Mouse (Mus musculus) spleen, adult 2 months (tissue): ENCODE results near the gene Ptprr. TPM values are rescaled to one million over a fixed set of nuclear protein-coding genes. Genes with fewer than 3 reads are reported as not detected.

Experiments used
- DNase-seq, 2 experiments: peaks; one replicate each; pipeline versions ENCODE4 v3.0.0 to v3.0.0-alpha.2; 2012 to 2021; ENCODE audit warnings: low spot score in 2 of 2, low read depth in 1 of 2
- H3K27ac ChIP-seq: fragments of 200-500 bp; 2 replicates; pipeline ENCODE4 v1.5.1; 2012; ENCODE audit warnings: low read length, inconsistent platforms; ENCODE audit not compliant: insufficient read depth
- H3K27me3 ChIP-seq: fragments of 200-500 bp; 2 replicates; pipeline ENCODE4 v1.6.1; 2012; ENCODE audit warnings: mild to moderate bottlenecking, moderate library complexity, low read length, inconsistent platforms; ENCODE audit not compliant: control insufficient read depth, insufficient read depth
- H3K36me3 ChIP-seq: fragments of 200-500 bp; 2 replicates; pipeline ENCODE4 v1.6.1; 2012; ENCODE audit warnings: mild to moderate bottlenecking, low read length, inconsistent platforms; ENCODE audit not compliant: control insufficient read depth, insufficient read depth
- H3K4me1 ChIP-seq: fragments of 200-500 bp; 2 replicates; pipeline ENCODE4 v1.6.1; 2011; ENCODE audit warnings: inconsistent platforms; ENCODE audit not compliant: control insufficient read depth, insufficient read depth, insufficient read length
- H3K4me3 ChIP-seq: fragments of 200-500 bp; 2 replicates; pipeline ENCODE4 v1.5.1; 2011; ENCODE audit warnings: mild to moderate bottlenecking, inconsistent platforms; ENCODE audit not compliant: insufficient read depth, insufficient read length; ENCODE audit errors: extremely low read depth
- CTCF ChIP-seq: fragments of 200-500 bp; IDR thresholded peaks from 2 replicates; pipeline ENCODE4 v1.5.1; 2011; ENCODE audit warnings: mild to moderate bottlenecking, inconsistent platforms; ENCODE audit not compliant: insufficient read depth, insufficient read length, insufficient replicate concordance; ENCODE audit errors: extremely low read depth
- POLR2A ChIP-seq: fragments of 200-500 bp; IDR thresholded peaks from 2 replicates; pipeline ENCODE4 v1.6.1; 2011; ENCODE audit warnings: low read depth, low read length, inconsistent platforms
- WGBS: fragments of 180-500 bp; shearing (Covaris S2); methylation state at CpG from one replicate; pipeline ENCODE4 v1.1.7; 2018; 5-methylcytosine and 5-hydroxymethylcytosine counted together
- polyA plus RNA-seq: library from polyadenylated mRNA; depleted of rRNA; stranded (reverse); fragments of >200 nt; gene quantifications from 2 replicates; pipeline ENCODE4 v1.2.3, GENCODE M21; 2012

Gene Ptprr
- polyA plus RNA-seq, 1 experiment = 0.13 TPM

DNA sequence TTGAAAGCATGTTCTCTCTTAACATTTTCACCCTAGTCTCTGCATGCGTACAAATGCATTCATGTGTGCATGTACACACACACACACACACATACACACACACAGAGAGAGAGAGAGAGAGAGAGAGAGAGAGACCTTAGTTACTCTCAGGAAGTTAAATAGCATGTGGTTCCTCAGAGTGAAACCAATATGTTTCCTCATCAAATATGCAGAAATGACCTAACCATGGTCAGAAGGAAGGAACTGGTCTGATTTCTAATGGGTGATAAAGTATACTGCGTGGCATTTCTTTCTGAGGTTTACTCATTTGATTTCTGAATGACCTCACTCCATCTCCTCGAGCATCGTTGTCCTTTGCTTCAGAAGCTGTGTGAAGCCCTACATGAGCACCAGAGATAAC lies 113.2 kb downstream of the Ptprr start:
- H3K4me3 ChIP-seq = no peak overlapping the region
- H3K27me3 ChIP-seq = no peaks in the 10 kb centered on the region
- TF ChIP-seq CTCF (no peak), POLR2A (no peak)
- no peaks in the 10 kb centered on the region for H3K4me1 ChIP-seq
- no peak overlapping the region for H3K27ac ChIP-seq
- H3K36me3 ChIP-seq = no peaks in the 10 kb centered on the region
- WGBS = 24% methylated on average over 4 of the region's 4 CpGs
- DNase-seq = no peak

GRCm38 (mm10) chr10:116132233-116132632 lies 114.2 kb downstream of the Ptprr start:
- DNase-seq = no peak
- 71% methylated on average over 4 of the region's 4 CpGs for WGBS
- Histone ChIP-seq H3K4me1 (no peaks in the 10 kb centered on the region), H3K36me3 (no peaks in the 10 kb centered on the region), H3K27me3 (no peaks in the 10 kb centered on the region), H3K27ac (no peak overlapping the region), H3K4me3 (no peak overlapping the region)
- TF ChIP-seq CTCF (no peak), POLR2A (no peak)

DNA sequence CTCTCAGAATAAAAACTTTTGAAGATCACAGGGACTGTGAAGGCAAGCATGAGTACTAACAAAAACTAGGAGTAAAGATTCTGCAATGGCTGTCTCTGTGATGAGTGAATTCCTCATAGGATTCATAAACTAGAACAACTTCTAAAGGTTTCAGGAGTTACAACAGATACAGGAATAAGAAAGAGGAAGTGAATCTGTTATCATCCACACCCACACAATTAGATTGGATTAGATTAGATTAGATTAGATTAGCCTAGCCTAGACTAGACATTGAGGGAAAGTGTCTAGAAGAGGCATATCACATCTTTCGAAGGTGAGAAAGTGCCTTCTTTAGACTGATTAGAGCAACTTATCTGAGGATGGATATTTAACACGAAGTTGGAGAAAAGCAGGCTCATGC lies 117.2 kb downstream of the Ptprr start:
- Histone ChIP-seq H3K4me3 (no peak overlapping the region), H3K4me1 (no peaks in the 10 kb centered on the region), H3K27me3 (no peaks in the 10 kb centered on the region), H3K27ac (no peak overlapping the region), H3K36me3 (no peaks in the 10 kb centered on the region)
- no peak for TF ChIP-seq CTCF
- no peak for TF ChIP-seq POLR2A
- 71% methylated on average over 2 of the region's 2 CpGs for WGBS
- no peak for DNase-seq

- Histone ChIP-seq H3K4me3 (no peak overlapping the region), H3K27ac (no peak overlapping the region), H3K36me3 (no peaks in the 10 kb centered on the region), H3K4me1 (no peaks in the 10 kb centered on the region), H3K27me3 (no peaks in the 10 kb centered on the region)
- no peak for DNase-seq
- 89% methylated on average over 8 of the region's 8 CpGs for WGBS
- TF ChIP-seq POLR2A (no peak), CTCF (no peak)
Observed at GRCm38 (mm10) chr10:116140226-116140625, 122.2 kb downstream of the Ptprr start.

GRCm38 (mm10) chr10:116143684-116144083 lies 125.7 kb downstream of the Ptprr start:
- Histone ChIP-seq H3K27me3 (no peaks in the 10 kb centered on the region), H3K4me3 (no peak overlapping the region), H3K36me3 (no peaks in the 10 kb centered on the region), H3K4me1 (no peaks in the 10 kb centered on the region), H3K27ac (no peak overlapping the region)
- no peak for TF ChIP-seq POLR2A
- TF ChIP-seq CTCF = no peak
- no peak for DNase-seq
- 93% methylated on average over 10 of the region's 10 CpGs for WGBS

GRCm38 (mm10) chr10:116146091-116146490 lies 128.1 kb downstream of the Ptprr start:
- TF ChIP-seq CTCF (no peak), POLR2A (no peak)
- H3K27me3 ChIP-seq = no peaks in the 10 kb centered on the region
- no peak for DNase-seq
- no peaks in the 10 kb centered on the region for H3K4me1 ChIP-seq
- H3K36me3 ChIP-seq = no peaks in the 10 kb centered on the region
- H3K4me3 ChIP-seq = no peak overlapping the region
- no peak overlapping the region for H3K27ac ChIP-seq
- 87% methylated on average over 9 of the region's 9 CpGs for WGBS

GRCm38 (mm10) chr10:116154707-116155106 lies 136.7 kb downstream of the Ptprr start:
- Histone ChIP-seq H3K4me3 (no peak overlapping the region), H3K27me3 (no peaks in the 10 kb centered on the region), H3K27ac (no peak overlapping the region), H3K36me3 (no peaks in the 10 kb centered on the region), H3K4me1 (no peaks in the 10 kb centered on the region)
- no peak for TF ChIP-seq CTCF
- TF ChIP-seq POLR2A = no peak
- 75% methylated on average over 5 of the region's 5 CpGs for WGBS
- DNase-seq = no peak

DNA sequence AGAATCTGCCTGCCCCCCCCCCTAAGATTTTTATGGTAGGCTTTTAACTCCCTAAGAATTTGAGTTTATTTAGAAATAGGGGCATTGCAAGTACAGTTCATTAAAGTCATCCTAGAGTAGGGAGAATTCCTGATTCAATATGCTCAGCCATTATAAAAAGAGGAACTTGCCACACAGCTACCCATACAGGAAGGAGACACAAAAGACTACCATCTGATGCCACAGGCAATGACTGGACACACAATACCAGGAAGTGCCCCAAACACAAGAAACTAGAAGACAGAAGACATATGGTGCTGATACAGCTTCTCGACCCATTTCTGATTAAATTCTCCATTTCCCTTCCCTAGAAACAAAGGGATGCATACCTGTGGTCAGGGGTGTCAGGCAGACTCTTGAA lies 138.7 kb downstream of the Ptprr start:
- no peak for DNase-seq

More for the DNA sequence above, 138.7 kb downstream of the Ptprr start:
- H3K27ac ChIP-seq = no peak overlapping the region
- no peaks in the 10 kb centered on the region for H3K4me1 ChIP-seq
- no peaks in the 10 kb centered on the region for H3K36me3 ChIP-seq
- H3K4me3 ChIP-seq = no peak overlapping the region
- TF ChIP-seq POLR2A (no peak), CTCF (no peak)
- H3K27me3 ChIP-seq = no peaks in the 10 kb centered on the region
- WGBS = 8% methylated on average over 1 of the region's 1 CpGs
